Mouse (Mus musculus) CD4-positive, CD25-positive, alpha-beta regulatory T cell (primary cell): ENCODE results near the gene Gm17019. TPM values are rescaled to one million over a fixed set of nuclear protein-coding genes. Genes with fewer than 3 reads are reported as not detected.

ENCODE experiments used
- polyA plus RNA-seq: library from polyadenylated mRNA; unstranded; fragments of 100-300 nt; shearing (Covaris generic); gene quantifications from one replicate; pipeline ENCODE4 v1.2.1, GENCODE M21; 2017

Gene Gm17019
- polyA plus RNA-seq: not detected

DNA sequence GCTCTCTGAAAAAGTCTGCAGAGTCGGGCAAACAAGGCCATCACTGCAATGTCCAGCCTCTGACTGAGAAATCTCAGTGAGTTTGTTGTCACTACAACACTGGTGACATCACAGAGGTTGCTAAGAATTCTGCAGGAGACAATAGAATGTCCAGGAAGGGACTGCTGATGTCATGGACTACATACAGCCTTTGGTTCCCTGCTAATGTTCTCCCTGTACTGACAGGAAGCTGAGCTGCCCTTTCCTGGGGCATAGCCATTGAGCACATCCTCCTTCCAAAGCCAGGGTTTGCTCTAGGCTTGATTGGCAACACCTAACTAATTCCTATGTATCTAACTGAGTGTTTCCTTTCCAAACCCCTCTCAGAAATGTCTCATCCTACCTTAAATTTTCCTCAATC, at the start of gene Gm17019:
Gene Gm17019 (minus strand): TSS at position 101 of the 400 bp plus-strand sequence.

Other genes starting within 250 kb of the Gm17019 start
- gene Gm9758, start 118.1 kb downstream of the Gm17019 start, polyA plus RNA-seq: not detected
- not detected for gene Speer4e, start 94.6 kb downstream of the Gm17019 start, polyA plus RNA-seq
- not detected for gene Gm10354, start 54.1 kb downstream of the Gm17019 start, polyA plus RNA-seq